Mouse (Mus musculus) limb, embryonic 10.5 days (tissue): ENCODE results near the gene Crkl. TPM values are rescaled to one million over a fixed set of nuclear protein-coding genes. Genes with fewer than 3 reads are reported as not detected.

Source experiments
- DNase-seq: peaks from one replicate; pipeline ENCODE4 v3.0.0-alpha.2; 2017; ENCODE audit warnings: low spot score
- H3K27ac ChIP-seq: fragments of 300-500 bp; sonication (generic); 2 replicates; pipeline ENCODE4 v1.5.1; 2016; ENCODE audit warnings: mild to moderate bottlenecking
- H3K27me3 ChIP-seq: fragments of 300-500 bp; sonication (generic); 2 replicates; pipeline ENCODE4 v1.6.1; 2016; ENCODE audit warnings: low read depth, mild to moderate bottlenecking; ENCODE audit not compliant: poor library complexity, severe bottlenecking
- H3K36me3 ChIP-seq: fragments of 300-500 bp; sonication (generic); 2 replicates; pipeline ENCODE4 v1.6.1; 2016; ENCODE audit warnings: mild to moderate bottlenecking, moderate library complexity
- H3K4me1 ChIP-seq: fragments of 300-500 bp; sonication (generic); 2 replicates; pipeline ENCODE4 v1.6.1; 2016
- H3K4me3 ChIP-seq: fragments of 300-500 bp; sonication (generic); 2 replicates; pipeline ENCODE4 v1.5.1; 2016; ENCODE audit warnings: mild to moderate bottlenecking, moderate library complexity
- H3K9me3 ChIP-seq: fragments of 300-500 bp; sonication (generic); replicated peaks from 2 replicates; pipeline ENCODE4 v1.6.1; 2016; ENCODE audit warnings: mild to moderate bottlenecking
- WGBS: fragments of 180-500 bp; shearing (Covaris S2); methylation state at CpG from one replicate; pipeline ENCODE4 v1.1.7; 2016; 5-methylcytosine and 5-hydroxymethylcytosine counted together
- polyA plus RNA-seq: library from polyadenylated mRNA; unstranded; fragments of >200 nt; fragmentation: Nextera tagmentation; extraction: Ambion mirVana; gene quantifications from 2 replicates; pipeline ENCODE4 v1.2.1, GENCODE M21; 2016

Gene Crkl
- polyA plus RNA-seq, 1 experiment from 2014 or later: 84.0 TPM

- H3K4me1 ChIP-seq: no peaks in the 10 kb centered on the region
- no peak overlapping the region for H3K27ac ChIP-seq
- WGBS: 83% methylated on average over 2 of the region's 2 CpGs
- no peaks in the 10 kb centered on the region for H3K27me3 ChIP-seq
- no peak overlapping the region for H3K4me3 ChIP-seq
- no peaks in the 10 kb centered on the region for H3K9me3 ChIP-seq
- peaks cover 98% of the 10 kb centered on the region for H3K36me3 ChIP-seq
- no peak for DNase-seq
These were observed 67.1 kb downstream of the Crkl start for GRCm38 (mm10) chr16:17518910-17519309.

- Histone ChIP-seq H3K27ac (no peak overlapping the region), H3K36me3 (peaks cover 98% of the 10 kb centered on the region), H3K4me3 (no peak overlapping the region), H3K27me3 (no peaks in the 10 kb centered on the region), H3K9me3 (no peaks in the 10 kb centered on the region), H3K4me1 (no peaks in the 10 kb centered on the region; the same call in 1 of the 2 replicates)
- WGBS: 96% methylated on average over 11 of the region's 11 CpGs
- no peak for DNase-seq
These were observed 72.4 kb downstream of the Crkl start for GRCm38 (mm10) chr16:17524156-17524555.

GRCm38 (mm10) chr16:17525524-17525923 is 73.7 kb downstream of the Crkl start:
- no peaks in the 10 kb centered on the region for H3K27me3 ChIP-seq
- peaks cover 87% of the 10 kb centered on the region for H3K36me3 ChIP-seq
- WGBS: 86% methylated on average over 3 of the region's 3 CpGs
- H3K4me3 ChIP-seq: no peak overlapping the region
- H3K27ac ChIP-seq: no peak overlapping the region
- H3K9me3 ChIP-seq: no peaks in the 10 kb centered on the region
- H3K4me1 ChIP-seq: peaks cover 11% of the 10 kb centered on the region
- no peak for DNase-seq

- Histone ChIP-seq H3K36me3 (peaks cover 80% of the 10 kb centered on the region), H3K27me3 (no peaks in the 10 kb centered on the region)
- 95% methylated on average over 6 of the region's 6 CpGs for WGBS
These were observed 74.4 kb downstream of the Crkl start for GRCm38 (mm10) chr16:17526223-17526622.

GRCm38 (mm10) chr16:17527606-17528005 is 75.8 kb downstream of the Crkl start:
- Histone ChIP-seq H3K4me1 (peaks cover 22% of the 10 kb centered on the region), H3K27me3 (no peaks in the 10 kb centered on the region), H3K36me3 (peaks cover 66% of the 10 kb centered on the region), H3K27ac (no peak overlapping the region), H3K9me3 (no peaks in the 10 kb centered on the region), H3K4me3 (no peak overlapping the region)
- no peak for DNase-seq

More at GRCm38 (mm10) chr16:17526223-17526622, 74.4 kb downstream of the Crkl start:
- no peak for DNase-seq
- H3K27ac ChIP-seq: no peak overlapping the region
- peaks cover 11% of the 10 kb centered on the region for H3K4me1 ChIP-seq
- H3K9me3 ChIP-seq: no peaks in the 10 kb centered on the region
- H3K4me3 ChIP-seq: no peak overlapping the region

- no peak for DNase-seq
- H3K27me3 ChIP-seq: no peaks in the 10 kb centered on the region
- H3K9me3 ChIP-seq: no peaks in the 10 kb centered on the region
- peaks cover 60% of the 10 kb centered on the region for H3K36me3 ChIP-seq
- no peak overlapping the region for H3K4me3 ChIP-seq
- 87% methylated on average over 13 of the region's 13 CpGs for WGBS
- peaks cover 22% of the 10 kb centered on the region for H3K4me1 ChIP-seq
- no peak overlapping the region for H3K27ac ChIP-seq
These were observed 76.5 kb downstream of the Crkl start for GRCm38 (mm10) chr16:17528276-17528675.

- no peaks in the 10 kb centered on the region for H3K27me3 ChIP-seq
- no peak for DNase-seq
- no peaks in the 10 kb centered on the region for H3K9me3 ChIP-seq
- 20% methylated on average over 17 of the region's 17 CpGs for WGBS
- peaks cover 22% of the 10 kb centered on the region for H3K4me1 ChIP-seq
- H3K36me3 ChIP-seq: peaks cover 44% of the 10 kb centered on the region
- H3K27ac ChIP-seq: peak overlapping the region; percentile 90
- H3K4me3 ChIP-seq: peak overlapping the region; percentile 76
These were observed 78.3 kb downstream of the Crkl start for GRCm38 (mm10) chr16:17529981-17530586.

GRCm38 (mm10) chr16:17530640-17531288 is 79.0 kb downstream of the Crkl start, which contains the start of gene Thap7:
Thap7 (minus strand) TSS chr16:17531136.
- Histone ChIP-seq H3K36me3 (peaks cover 37% of the 10 kb centered on the region), H3K27ac (peak within 1 kb of the TSS; percentile 90)
- WGBS: under 1% methylated on average over 67 of the region's 67 CpGs

GRCm38 (mm10) chr16:17532271-17532670 is 80.5 kb downstream of the Crkl start:
- peaks cover 22% of the 10 kb centered on the region for H3K36me3 ChIP-seq
- 52% methylated on average over 4 of the region's 4 CpGs for WGBS
- DNase-seq: no peak
- no peaks in the 10 kb centered on the region for H3K27me3 ChIP-seq
- no peaks in the 10 kb centered on the region for H3K9me3 ChIP-seq
- H3K4me3 ChIP-seq: 0 out of 2 replicates have a peak overlapping the region, but pooled peaks have one; percentile 76
- peaks cover 22% of the 10 kb centered on the region for H3K4me1 ChIP-seq
- H3K27ac ChIP-seq: 0 out of 2 replicates have a peak overlapping the region, but pooled peaks have one; percentile 90

More at GRCm38 (mm10) chr16:17530640-17531288, 79.0 kb downstream of the Crkl start, which contains the start of gene Thap7:
- peak; percentile 99 for DNase-seq
- Histone ChIP-seq H3K27me3 (no peaks in the 10 kb centered on the region), H3K4me3 (peak within 1 kb of the TSS; percentile 76), H3K9me3 (no peaks in the 10 kb centered on the region), H3K4me1 (peaks cover 22% of the 10 kb centered on the region)

GRCm38 (mm10) chr16:17532676-17533329 is 81.0 kb downstream of the Crkl start:
- H3K36me3 ChIP-seq: peaks cover 17% of the 10 kb centered on the region
- H3K4me1 ChIP-seq: peaks cover 22% of the 10 kb centered on the region
- H3K27ac ChIP-seq: no peak overlapping the region
- WGBS: 76% methylated on average over 14 of the region's 14 CpGs
- no peak overlapping the region for H3K4me3 ChIP-seq
- no peak for DNase-seq
- H3K9me3 ChIP-seq: no peaks in the 10 kb centered on the region
- H3K27me3 ChIP-seq: no peaks in the 10 kb centered on the region

GRCm38 (mm10) chr16:17536584-17536983 is 84.8 kb downstream of the Crkl start:
- Histone ChIP-seq H3K27ac (no peak overlapping the region), H3K36me3 (no peaks in the 10 kb centered on the region), H3K4me1 (peaks cover 7% of the 10 kb centered on the region), H3K9me3 (no peaks in the 10 kb centered on the region), H3K4me3 (no peak overlapping the region), H3K27me3 (no peaks in the 10 kb centered on the region)
- DNase-seq: no peak
- 95% methylated on average over 3 of the region's 3 CpGs for WGBS
